Mouse (Mus musculus) olfactory bulb, adult 2 months (tissue): Measurements from ENCODE around the gene Gm3776.

Experiments used
- CTCF ChIP-seq: fragments of 200-500 bp; IDR thresholded peaks from 2 replicates; pipeline ENCODE4 v1.5.1; 2012; ENCODE audit warnings: low read depth, mild to moderate bottlenecking, low read length, moderate library complexity; ENCODE audit not compliant: insufficient read depth
- POLR2A ChIP-seq: fragments of 200-500 bp; IDR thresholded peaks from 2 replicates; pipeline ENCODE4 v1.6.1; 2012; ENCODE audit warnings: mild to moderate bottlenecking, low read depth, low read length, moderate library complexity; ENCODE audit not compliant: insufficient read depth

DNA sequence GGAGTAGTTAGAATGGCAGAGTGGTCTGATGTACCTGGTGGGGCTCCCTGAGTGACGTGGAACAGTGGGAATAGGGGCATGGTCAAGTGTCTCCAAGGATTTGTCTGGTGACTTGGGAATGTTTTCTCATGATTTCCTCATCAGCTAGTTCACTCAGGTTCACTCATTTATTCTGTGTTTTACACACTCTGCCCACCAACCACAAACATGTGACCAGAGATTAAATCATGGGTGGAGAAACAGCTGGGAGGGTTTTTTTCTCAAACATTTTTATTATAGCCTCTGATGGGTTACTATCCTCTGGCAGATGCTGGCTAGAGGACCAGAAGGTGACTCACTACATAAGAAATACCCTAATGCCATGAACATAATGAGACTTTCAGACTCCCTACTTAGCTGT lies 41.3 kb downstream of the Gm3776 start:
- TF ChIP-seq CTCF (no peak), POLR2A (no peak)
